Mouse (Mus musculus): ENCODE results near the gene Tcf3.

The Tcf3 gene

DNA sequence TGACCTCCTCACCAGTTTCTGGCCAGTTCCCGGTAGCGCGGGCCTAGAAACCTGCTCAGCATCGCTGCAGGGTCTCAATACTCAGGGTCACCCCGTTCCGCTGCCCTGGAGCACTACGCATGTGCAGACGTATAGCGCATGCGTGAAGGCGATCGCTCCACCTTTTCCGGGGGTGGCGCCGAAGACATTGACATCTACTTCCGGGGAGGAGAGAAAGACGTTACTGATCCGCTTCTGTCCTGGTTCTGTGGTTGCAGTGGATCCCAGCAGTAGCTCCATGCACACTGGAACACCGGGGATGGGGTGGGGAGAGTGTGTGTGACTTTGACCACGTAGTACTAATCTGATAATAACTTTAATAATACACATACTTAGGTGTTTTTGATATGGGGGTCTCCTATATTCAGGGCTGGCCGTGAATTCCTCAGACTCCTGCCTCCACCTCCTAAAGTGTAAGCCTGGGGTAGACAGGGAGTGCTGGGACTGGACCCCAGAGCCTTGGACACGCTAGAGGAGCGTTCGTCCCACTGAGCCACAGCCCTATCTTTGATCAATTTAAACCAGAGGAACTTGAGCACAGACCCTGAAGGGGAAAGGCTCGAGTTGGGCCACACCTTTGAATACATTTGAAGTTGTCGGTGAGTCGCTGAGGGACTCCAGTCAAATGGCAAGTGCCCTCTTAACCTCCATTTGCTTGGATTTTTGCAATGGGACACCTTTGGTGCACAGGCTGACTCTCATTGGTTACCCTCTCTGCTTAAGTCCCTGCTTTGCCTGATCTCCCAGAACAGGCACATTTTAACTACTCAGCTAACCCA, 26.6 kb downstream of the Tcf3 start, which contains the start of gene Uqcr11:
Uqcr11 (minus strand) TSS at position 147 of the 818 bp plus-strand sequence.
- DNase-seq: peak; percentile 91

DNA sequence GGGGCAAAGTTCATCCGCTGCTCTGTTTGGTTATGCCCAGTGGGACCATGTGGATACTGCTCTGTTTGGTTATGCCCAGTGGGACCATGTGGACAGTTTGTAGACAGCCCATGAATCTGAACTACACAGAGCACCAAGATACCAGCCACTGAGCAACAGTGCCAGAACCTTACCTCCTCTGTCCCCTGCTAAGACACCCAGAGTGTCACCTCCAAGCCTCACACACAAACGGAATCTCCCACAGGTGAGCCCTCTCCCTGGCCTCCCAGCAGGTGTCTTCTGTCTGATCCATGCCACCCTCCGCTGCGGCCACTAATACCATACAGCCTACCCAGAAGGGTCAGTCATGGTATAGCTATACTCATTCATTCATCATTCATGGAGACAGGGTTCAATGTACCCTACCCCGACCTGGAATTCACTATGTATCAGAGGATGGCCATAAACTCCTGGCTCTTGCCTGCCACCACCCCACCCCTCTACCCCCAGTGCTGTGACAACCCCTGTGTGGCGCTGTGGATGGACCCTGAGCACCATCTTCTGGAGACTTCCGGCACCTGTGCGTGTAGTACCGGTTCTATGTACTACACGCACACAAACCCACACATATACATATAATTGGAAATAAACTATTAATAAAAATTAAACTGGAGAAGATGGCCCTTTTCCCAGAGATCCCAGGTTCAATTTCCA, 27.8 kb downstream of the Tcf3 start:
- DNase-seq: no peak

GRCm38 (mm10) chr10:80403044-80403692, 30.3 kb downstream of the Tcf3 start:
- peak; percentile 40 for DNase-seq

GRCm38 (mm10) chr10:80400704-80401161, 32.7 kb downstream of the Tcf3 start:
- DNase-seq: no peak

DNA sequence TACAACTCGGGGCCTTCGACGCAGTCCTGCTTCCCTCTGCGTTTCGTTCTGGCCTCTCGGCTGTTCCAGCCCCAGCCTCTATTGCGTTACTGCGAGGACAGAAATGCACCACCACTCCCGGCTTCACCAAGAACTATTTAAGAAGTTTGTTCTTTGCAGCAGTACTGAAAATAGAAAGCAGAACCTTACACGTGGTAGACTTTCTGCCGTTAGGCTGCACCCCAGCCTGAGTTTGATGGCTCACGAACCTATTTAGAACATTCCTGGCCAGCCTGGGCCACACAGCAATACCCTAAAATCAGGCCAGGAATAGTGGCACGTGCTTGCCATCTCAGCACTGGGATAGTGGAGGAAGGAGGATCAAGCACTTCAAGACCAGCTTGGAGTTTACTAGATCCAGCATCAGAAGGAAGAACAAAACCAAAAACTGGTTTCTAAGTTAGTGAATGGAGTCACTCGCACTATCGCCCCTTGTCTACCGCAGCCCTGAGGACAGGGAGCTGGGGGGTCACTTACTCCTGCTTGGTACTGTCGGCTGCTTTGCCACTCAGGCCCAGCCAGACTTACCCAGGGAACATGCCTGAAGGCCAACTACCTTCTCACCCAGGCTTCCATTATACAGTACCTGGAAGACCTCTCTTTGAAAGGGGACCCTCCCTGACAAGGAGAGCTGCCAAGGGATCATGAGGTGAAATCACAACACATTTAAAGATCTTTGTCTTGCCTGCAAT, 33.3 kb downstream of the Tcf3 start:
- no peak for DNase-seq

DNA sequence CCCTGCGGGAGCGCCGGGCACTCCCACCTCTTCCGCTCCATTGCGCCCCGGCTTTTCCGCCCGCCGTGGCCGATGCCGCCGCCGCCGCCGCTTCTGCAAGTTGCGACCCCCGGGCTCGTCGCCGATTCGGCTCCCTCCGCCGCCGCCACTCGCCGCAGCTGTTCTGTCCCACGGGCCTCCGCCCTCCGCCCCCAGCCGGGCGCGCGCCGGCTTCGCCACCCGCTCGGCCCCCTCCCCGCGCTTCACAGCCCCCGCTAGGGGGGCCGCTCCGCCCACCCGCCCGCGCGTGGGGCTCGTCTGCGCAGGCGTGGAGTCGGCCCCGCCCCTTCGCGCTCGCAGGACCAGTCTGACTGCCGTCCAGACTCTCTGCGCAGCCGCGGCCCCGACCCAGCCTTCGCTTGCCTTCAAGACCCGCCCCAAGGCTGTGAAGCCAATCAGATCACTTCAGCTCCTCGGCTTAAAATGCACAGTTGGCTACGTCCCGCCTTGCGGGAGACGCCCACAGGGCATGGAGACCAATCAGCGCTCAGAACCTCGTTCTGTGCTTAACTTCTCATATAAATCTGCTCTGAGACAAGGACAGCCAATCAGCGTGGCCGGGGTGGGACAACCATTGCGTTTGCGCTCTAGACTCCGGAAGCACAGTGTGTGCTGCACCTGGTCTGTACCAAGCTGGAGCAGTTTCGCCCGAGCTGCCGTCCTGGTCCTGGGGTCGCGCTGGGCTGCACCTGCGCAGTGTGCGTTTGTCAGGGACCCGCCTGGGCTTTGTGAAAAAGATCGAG, 34.1 kb downstream of the Tcf3 start, which contains the start of gene Mbd3:
Mbd3 (minus strand) TSS at position 360 of the 782 bp plus-strand sequence.
- peak; percentile 99 for DNase-seq

DNA sequence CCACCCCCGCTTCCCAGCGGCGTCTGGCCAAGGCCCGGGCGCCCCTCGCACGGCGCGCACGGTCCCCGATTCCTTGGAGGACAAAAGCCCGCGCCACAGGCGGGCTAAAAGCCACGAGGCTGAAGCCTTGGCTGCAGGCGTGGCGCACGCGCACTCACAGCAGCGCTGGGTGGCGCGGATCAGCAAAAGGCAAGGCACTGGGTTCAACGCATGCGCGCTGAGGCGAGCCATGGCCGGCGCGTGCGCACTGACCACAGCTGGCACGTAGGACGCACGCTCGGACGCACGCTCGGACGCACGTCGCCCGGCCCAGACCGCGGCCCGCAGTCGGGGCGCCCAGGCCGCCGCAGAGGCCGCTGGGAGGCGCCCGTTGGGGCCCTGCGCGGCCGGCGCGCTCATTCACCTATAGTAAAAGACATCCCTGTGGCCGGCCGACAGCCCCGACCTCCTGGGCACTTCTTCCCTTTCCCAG, 34.7 kb downstream of the Tcf3 start:
- peak; percentile 99 for DNase-seq

DNA sequence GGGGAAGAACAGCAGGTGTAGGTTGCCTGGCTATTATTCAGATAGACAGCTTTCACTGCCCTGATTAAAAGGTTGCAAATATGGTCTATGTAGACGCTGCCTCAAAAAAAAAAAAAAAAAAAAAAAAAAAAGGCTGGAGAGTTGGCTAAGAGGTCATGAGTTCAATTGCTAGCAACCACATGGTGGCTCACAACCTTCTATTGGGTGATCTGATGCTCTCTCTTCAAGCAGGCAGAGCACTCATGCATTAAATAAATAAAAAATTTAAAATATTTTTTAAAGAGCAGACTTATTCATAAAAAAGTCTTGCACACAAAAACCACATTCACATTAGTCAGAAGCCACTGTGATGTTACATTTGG, 35.3 kb downstream of the Tcf3 start:
- DNase-seq: no peak

- no peak for DNase-seq
Measured at GRCm38 (mm10) chr10:80397524-80398173, 35.8 kb downstream of the Tcf3 start.

DNA sequence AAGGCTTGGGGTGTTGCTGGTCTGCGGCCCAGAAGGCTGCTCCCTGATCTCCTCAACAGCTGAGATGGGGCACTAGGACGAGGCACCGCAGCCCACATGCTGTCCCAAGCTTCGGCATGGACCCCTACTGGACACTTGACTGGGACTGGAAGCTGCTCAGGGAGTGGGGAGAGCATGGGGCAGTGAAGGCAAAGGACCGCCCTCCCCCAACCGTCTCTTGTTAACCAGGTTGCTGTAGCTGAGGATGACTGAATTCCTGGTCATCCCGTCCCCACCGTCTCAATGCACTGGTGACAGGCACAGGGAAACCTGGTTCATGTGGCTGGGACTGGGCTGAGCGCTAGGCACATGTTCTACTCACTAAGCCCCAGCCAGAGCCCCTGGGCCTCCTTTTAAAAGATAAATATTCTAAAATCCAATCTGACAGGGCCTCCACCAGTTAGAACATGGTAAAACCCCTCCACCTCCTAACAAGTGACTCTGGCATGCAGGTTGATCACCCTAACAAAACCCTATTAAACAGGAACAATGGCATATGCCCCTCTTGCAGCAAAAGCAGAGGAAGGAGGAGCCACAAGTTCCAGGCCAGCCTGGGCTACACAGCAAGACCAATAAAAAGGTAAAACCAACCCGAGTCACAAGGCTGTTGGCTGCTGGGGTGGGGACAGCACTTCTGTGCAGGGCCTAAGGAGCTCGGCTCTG, 36.5 kb downstream of the Tcf3 start:
- DNase-seq: no peak

DNA sequence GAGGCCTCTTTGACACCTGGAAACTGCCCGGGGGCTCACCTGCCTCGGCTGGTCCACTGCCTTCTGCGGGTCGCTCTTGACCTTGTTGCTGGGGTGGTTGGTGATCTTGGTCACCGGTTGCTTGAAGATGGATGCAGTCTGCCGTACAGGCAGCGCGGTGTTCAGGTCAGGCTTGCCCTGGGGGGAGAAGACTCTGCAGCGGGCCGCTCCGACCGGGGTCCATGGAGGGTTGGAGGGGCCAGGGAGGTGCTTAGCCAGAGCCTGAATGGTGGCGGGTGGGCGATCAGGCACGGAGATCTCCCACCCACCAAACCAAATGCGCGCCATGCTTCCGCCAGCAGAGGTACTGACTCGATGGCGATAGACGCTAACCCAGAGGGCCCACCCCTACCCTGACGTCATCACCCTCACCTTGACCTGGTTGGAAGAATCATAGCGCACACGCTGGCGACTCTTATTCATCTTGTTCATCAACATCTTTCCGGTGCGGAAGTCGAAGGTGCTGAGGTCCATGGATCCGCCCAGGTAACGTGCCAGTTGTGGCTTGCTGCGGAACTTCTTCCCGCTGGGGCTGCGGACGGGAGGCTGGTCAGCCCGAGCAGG, 38.3 kb downstream of the Tcf3 start:
- no peak for DNase-seq

- DNase-seq: no peak
Measured at GRCm38 (mm10) chr10:80392687-80393086, 40.8 kb downstream of the Tcf3 start.

- no peak for DNase-seq
Measured at GRCm38 (mm10) chr10:80390697-80391096, 42.8 kb downstream of the Tcf3 start.

GRCm38 (mm10) chr10:80389185-80389708, 44.2 kb downstream of the Tcf3 start:
- no peak for DNase-seq

DNA sequence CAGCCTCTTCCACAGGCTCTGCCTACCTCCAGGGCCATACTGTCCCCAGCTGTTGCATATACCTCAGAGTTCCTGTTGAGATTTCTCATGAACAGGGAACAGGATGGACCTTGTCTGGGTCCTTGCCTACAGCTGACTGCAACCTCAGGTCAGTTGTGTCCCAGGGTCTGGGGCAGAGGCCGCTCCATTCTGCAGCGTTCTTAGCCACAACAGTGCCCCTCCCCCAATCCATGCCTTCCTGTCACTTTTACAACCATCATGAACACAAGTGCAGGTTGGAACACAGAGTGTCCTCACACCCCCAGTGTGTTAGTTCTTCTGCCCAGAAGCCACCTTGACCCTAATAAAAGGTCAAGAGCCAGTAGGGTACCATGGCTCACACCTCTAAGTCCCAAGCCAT, 44.7 kb downstream of the Tcf3 start:
- no peak for DNase-seq

DNA sequence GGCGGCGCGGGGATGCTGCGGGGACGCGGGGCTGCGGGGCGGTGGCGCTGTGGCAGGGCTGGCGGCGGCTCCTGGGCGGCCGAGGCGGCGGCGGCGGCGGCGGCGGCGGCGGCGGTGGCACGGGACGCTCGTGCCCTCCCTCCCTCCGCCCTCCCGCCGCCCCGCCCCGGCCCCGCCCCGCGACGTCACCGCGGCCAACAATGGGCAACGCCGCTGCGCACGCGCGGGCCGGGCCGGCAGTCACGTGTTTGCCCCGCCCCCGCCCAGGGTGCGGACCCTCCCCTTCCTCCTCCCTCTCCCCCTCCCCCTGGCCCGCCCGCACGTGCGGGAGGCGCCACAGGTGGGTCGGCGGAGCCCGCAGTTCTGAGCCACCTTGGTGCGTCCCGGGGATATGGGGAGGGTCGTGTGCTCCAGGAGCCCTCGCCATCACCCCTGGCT, 45.9 kb downstream of the Tcf3 start, which contains the start of gene Mex3d:
Mex3d (minus strand) TSS at position 138 of the 438 bp plus-strand sequence.
- DNase-seq: peak; percentile 93

DNA sequence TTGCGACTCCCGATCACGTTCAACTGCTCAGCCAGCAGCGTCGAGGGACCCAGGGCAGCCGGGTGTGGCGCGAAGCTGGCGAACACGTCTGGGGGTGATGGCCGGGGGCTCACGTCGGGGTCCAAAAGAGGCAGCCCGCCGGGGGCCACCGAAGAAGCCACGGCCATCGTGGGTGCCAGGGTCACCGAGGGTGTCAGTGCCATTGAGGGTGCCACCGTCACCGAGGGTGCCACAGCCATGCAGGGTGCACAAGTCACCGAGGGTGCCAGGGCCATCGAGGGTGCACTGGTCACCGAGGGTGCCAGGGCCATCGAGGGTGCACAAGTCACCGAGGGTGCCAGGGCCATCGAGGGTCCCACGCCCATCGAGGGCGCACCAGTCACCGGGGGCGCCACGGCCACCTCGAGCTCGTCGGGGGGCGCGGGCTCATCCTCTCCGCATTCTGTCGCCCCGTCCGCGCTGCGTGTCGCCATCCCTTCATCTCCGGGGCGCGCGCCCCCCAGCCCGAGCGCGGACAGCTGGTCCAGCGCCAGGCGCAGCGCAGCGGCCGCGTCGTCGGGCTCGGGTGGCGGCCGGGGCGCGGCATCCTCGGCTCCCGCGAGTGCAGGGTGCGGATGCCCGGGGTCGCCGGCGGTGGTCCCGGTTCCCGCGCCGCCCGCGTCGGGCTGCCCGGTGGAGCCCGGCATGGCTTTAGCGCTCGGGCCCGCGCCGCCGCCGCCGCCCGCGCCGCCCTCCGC, 46.5 kb downstream of the Tcf3 start:
- DNase-seq: peak; percentile 28

GRCm38 (mm10) chr10:80385811-80386734, 47.4 kb downstream of the Tcf3 start:
- peak; percentile 46 for DNase-seq
